Mouse (Mus musculus) lung, embryonic 15.5 days (tissue): ENCODE data around the gene Ppa1. TPM values are rescaled to one million over a fixed set of nuclear protein-coding genes. Genes with fewer than 3 reads are reported as not detected.

Experiments used
- ATAC-seq: fragments of 200-750 bp; cut with Nextera tagmentation; 2 replicates; pipeline ENCODE4 v1.8.0; 2017; ENCODE audit warnings: moderate number of reproducible peaks, borderline replicate concordance; ENCODE audit not compliant: low FRiP score, low TSS enrichment; ENCODE audit errors: extremely low read depth
- H3K27ac ChIP-seq: fragments of 300-500 bp; sonication (generic); 2 replicates; pipeline ENCODE4 v1.5.1; 2015; ENCODE audit warnings: moderate library complexity, mild to moderate bottlenecking, inconsistent platforms
- H3K27me3 ChIP-seq: fragments of 300-500 bp; sonication (generic); 2 replicates; pipeline ENCODE4 v1.6.1; 2015; ENCODE audit warnings: inconsistent platforms
- H3K36me3 ChIP-seq: fragments of 300-500 bp; sonication (generic); 2 replicates; pipeline ENCODE4 v1.6.1; 2015; ENCODE audit warnings: inconsistent platforms
- H3K4me1 ChIP-seq: fragments of 300-500 bp; sonication (generic); 2 replicates; pipeline ENCODE4 v1.6.1; 2015; ENCODE audit warnings: inconsistent platforms
- H3K4me2 ChIP-seq: fragments of 300-500 bp; sonication (generic); 2 replicates; pipeline ENCODE4 v1.6.1; 2015; ENCODE audit warnings: inconsistent platforms, mild to moderate bottlenecking, moderate library complexity
- H3K4me3 ChIP-seq: fragments of 300-500 bp; sonication (generic); 2 replicates; pipeline ENCODE4 v1.5.1; 2015; ENCODE audit warnings: mild to moderate bottlenecking, inconsistent platforms
- H3K9ac ChIP-seq: fragments of 300-500 bp; sonication (generic); 2 replicates; pipeline ENCODE4 v1.6.1; 2015; ENCODE audit warnings: inconsistent platforms
- H3K9me3 ChIP-seq: fragments of 300-500 bp; sonication (generic); 2 replicates; pipeline ENCODE4 v1.6.1; 2016; ENCODE audit warnings: inconsistent platforms
- WGBS: fragments of 180-500 bp; shearing (Covaris S2); methylation state at CpG from one replicate; pipeline ENCODE4 v1.1.7; 2015; 5-methylcytosine and 5-hydroxymethylcytosine counted together
- polyA plus RNA-seq: library from polyadenylated mRNA; unstranded; fragments of >200 nt; fragmentation: Nextera tagmentation; extraction: Ambion mirVana; gene quantifications from 2 replicates; pipeline ENCODE4 v1.2.1, GENCODE M21; 2015

The Ppa1 gene
- polyA plus RNA-seq, 1 experiment from 2014 or later = 171 TPM

- no peak overlapping the region for H3K4me2 ChIP-seq
- H3K27ac ChIP-seq = no peak overlapping the region
- no peaks in the 10 kb centered on the region for H3K27me3 ChIP-seq
- 86% methylated on average over 4 of the region's 4 CpGs for WGBS
- no peak overlapping the region for H3K9ac ChIP-seq
- no peaks in the 10 kb centered on the region for H3K9me3 ChIP-seq
- H3K4me1 ChIP-seq = peaks cover 5% of the 10 kb centered on the region; the same call in 1 of the 2 replicates
- H3K4me3 ChIP-seq = no peak overlapping the region
- no peak for ATAC-seq
- 0 out of 2 replicates have a peak, but pooled peaks cover 4% of the 10 kb centered on the region for H3K36me3 ChIP-seq
Measured at GRCm38 (mm10) chr10:61654105-61654504, 5.8 kb downstream of the Ppa1 start.

GRCm38 (mm10) chr10:61654691-61655090 lies 6.3 kb downstream of the Ppa1 start:
- 80% methylated on average over 7 of the region's 7 CpGs for WGBS
- no peak overlapping the region for H3K4me2 ChIP-seq
- peaks cover 10% of the 10 kb centered on the region; the same call in 1 of the 2 replicates for H3K36me3 ChIP-seq
- no peak overlapping the region for H3K27ac ChIP-seq
- H3K9me3 ChIP-seq = no peaks in the 10 kb centered on the region
- H3K9ac ChIP-seq = no peak overlapping the region
- ATAC-seq = no peak
- no peak overlapping the region for H3K4me3 ChIP-seq
- no peaks in the 10 kb centered on the region for H3K27me3 ChIP-seq
- H3K4me1 ChIP-seq = no peaks in the 10 kb centered on the region

DNA sequence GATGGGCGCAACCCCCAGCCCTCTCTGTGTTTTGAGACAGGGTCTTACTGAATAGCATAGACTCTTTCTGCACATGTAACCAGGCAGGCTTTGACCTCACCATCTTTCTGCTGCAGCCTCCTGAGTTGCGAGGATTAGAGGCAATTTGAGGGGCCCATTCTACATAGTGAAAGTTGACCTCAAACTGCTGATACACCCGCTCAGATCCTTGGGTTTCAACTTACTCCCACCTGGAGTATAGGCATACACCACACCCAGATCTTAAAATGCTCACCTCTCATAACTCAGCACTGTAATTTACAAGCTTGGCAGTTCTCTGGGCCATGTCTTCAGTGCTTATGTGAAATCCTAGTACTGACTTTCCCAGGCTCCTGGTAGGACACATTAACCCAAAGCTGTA lies 6.8 kb downstream of the Ppa1 start:
- Histone ChIP-seq H3K27me3 (no peaks in the 10 kb centered on the region), H3K36me3 (peaks cover 15% of the 10 kb centered on the region; the same call in 1 of the 2 replicates), H3K27ac (no peak overlapping the region), H3K4me2 (no peak overlapping the region), H3K9ac (no peak overlapping the region), H3K4me3 (no peak overlapping the region), H3K9me3 (no peaks in the 10 kb centered on the region), H3K4me1 (no peaks in the 10 kb centered on the region)
- ATAC-seq = no peak
- WGBS = 94% methylated on average over 3 of the region's 3 CpGs

GRCm38 (mm10) chr10:61656928-61657882 lies 8.9 kb downstream of the Ppa1 start:
- peaks cover 32% of the 10 kb centered on the region for H3K36me3 ChIP-seq
- no peak for ATAC-seq
- 85% methylated on average over 18 of the region's 18 CpGs for WGBS

DNA sequence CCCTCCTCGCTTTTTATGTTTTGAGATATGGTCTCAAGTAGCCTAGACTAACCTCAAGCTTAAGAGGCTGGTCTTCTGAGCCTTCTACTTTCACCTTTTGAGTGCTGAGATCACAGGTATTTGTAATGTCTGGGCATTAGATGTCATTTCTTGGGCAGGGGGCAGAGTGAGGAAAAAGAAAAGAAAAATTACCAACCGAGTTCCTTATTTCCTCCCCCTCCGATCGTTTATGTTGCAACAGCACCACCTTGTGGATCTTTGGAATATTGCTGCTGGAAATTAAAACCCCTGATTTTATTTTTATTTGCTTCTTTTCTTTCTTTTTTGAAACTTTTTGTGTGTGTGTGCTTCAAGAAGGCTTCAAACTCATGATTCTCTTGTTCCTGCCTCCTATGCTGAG lies 9.6 kb downstream of the Ppa1 start:
- H3K4me1 ChIP-seq = no peaks in the 10 kb centered on the region
- no peak overlapping the region for H3K9ac ChIP-seq
- H3K36me3 ChIP-seq = peaks cover 40% of the 10 kb centered on the region
- H3K4me2 ChIP-seq = no peak overlapping the region
- no peak overlapping the region for H3K27ac ChIP-seq
- H3K27me3 ChIP-seq = no peaks in the 10 kb centered on the region
- no peaks in the 10 kb centered on the region for H3K9me3 ChIP-seq
- ATAC-seq = no peak
- WGBS = 22% methylated on average over 4 of the region's 4 CpGs
- H3K4me3 ChIP-seq = no peak overlapping the region

More at GRCm38 (mm10) chr10:61656928-61657882, 8.9 kb downstream of the Ppa1 start:
- Histone ChIP-seq H3K4me2 (no peak overlapping the region), H3K4me1 (no peaks in the 10 kb centered on the region), H3K4me3 (no peak overlapping the region), H3K27me3 (no peaks in the 10 kb centered on the region), H3K27ac (no peak overlapping the region), H3K9ac (no peak overlapping the region), H3K9me3 (no peaks in the 10 kb centered on the region)

GRCm38 (mm10) chr10:61661887-61662286 lies 13.5 kb downstream of the Ppa1 start:
- H3K9ac ChIP-seq = no peak overlapping the region
- H3K4me2 ChIP-seq = no peak overlapping the region
- H3K36me3 ChIP-seq = peaks cover 64% of the 10 kb centered on the region
- H3K4me1 ChIP-seq = no peaks in the 10 kb centered on the region
- ATAC-seq = no peak
- no peaks in the 10 kb centered on the region for H3K9me3 ChIP-seq
- no peak overlapping the region for H3K4me3 ChIP-seq
- no peak overlapping the region for H3K27ac ChIP-seq
- WGBS = 66% methylated on average over 8 of the region's 8 CpGs
- no peaks in the 10 kb centered on the region for H3K27me3 ChIP-seq

DNA sequence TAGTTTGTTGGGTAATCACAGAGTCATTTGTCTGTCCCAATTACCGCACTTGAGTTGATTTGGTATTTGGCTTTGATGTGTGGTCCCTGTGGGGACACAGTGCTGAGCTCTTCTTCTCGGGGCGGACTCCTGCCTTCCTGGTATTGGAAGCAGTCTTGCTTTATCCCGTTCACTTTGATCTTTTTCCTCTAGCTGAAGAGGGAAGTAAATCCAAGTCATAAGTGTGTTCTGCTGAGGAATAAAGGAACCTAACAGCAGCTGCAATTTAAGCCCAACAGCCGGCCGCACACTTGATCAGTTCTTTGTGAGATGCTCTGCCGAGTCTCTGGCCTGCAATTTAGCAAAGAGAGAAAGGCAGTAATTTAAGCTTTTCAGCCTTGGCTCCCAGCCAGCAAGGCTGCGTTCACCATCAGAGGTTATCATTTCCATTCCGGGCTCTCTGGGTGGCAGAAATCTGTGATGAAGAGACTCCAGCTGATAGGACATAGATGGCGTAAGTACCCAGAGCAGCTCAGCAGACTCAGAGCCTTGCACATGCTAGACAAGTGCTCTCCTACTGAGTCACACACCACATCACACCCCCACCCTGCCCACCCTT lies 14.1 kb downstream of the Ppa1 start:
- WGBS = 51% methylated on average over 10 of the region's 10 CpGs
- Histone ChIP-seq H3K27ac (no peak overlapping the region), H3K4me1 (no peaks in the 10 kb centered on the region)

DNA sequence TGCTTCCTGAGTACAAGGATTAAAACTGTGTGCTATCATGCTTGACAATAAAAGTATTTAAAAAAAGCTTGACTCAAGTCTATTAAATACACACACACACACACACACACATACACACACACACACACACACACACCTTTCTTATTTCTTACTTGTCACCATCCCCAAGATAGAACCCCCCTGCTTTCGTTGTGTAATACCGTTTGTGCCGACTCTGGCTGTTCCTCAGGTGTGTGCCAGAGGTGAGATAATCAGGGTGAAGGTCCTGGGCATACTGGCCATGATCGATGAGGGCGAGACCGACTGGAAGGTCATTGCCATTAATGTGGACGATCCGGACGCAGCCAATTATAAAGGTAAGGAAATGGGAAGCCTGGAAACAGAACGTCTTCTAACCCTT lies 16.8 kb downstream of the Ppa1 start:
- 88% methylated on average over 10 of the region's 10 CpGs for WGBS
- Histone ChIP-seq H3K9me3 (no peaks in the 10 kb centered on the region), H3K27ac (no peak overlapping the region), H3K27me3 (no peaks in the 10 kb centered on the region), H3K4me1 (no peaks in the 10 kb centered on the region), H3K9ac (no peak overlapping the region), H3K36me3 (peaks cover 81% of the 10 kb centered on the region), H3K4me2 (no peak overlapping the region), H3K4me3 (no peak overlapping the region)
- no peak for ATAC-seq

More for the DNA sequence above, 14.1 kb downstream of the Ppa1 start:
- Histone ChIP-seq H3K9ac (no peak overlapping the region), H3K4me2 (no peak overlapping the region), H3K27me3 (no peaks in the 10 kb centered on the region), H3K4me3 (no peak overlapping the region), H3K9me3 (no peaks in the 10 kb centered on the region), H3K36me3 (peaks cover 69% of the 10 kb centered on the region)
- no peak for ATAC-seq

DNA sequence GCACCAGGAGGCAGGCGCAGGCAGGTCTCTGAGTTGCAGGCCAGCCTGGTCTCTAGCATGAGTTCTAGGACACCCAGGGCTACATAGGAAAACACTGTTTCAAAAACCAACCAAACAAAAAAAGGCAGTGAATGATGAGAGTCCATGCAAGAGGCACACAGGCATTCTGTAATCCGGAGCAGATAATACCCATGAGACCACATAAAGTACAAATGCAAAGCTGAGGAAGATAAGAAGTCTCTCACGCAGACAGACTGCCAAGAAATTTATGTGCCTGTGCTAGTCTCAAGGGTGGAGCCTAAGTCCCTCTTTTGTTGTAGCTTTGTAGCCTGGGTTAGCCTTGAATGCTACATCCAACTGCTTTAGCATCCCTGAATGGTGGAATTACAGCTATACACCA lies 17.3 kb downstream of the Ppa1 start:
- Histone ChIP-seq H3K36me3 (peaks cover 80% of the 10 kb centered on the region), H3K27me3 (no peaks in the 10 kb centered on the region), H3K4me1 (no peaks in the 10 kb centered on the region), H3K4me3 (no peak overlapping the region), H3K9me3 (no peaks in the 10 kb centered on the region), H3K27ac (no peak overlapping the region), H3K4me2 (no peak overlapping the region), H3K9ac (no peak overlapping the region)
- 83% methylated on average over 3 of the region's 3 CpGs for WGBS
- ATAC-seq = no peak

GRCm38 (mm10) chr10:61669289-61669688 lies 20.9 kb downstream of the Ppa1 start:
- H3K4me2 ChIP-seq = no peak overlapping the region
- H3K4me1 ChIP-seq = no peaks in the 10 kb centered on the region
- WGBS = 66% methylated on average over 7 of the region's 7 CpGs
- no peaks in the 10 kb centered on the region for H3K9me3 ChIP-seq
- no peaks in the 10 kb centered on the region for H3K27me3 ChIP-seq
- H3K27ac ChIP-seq = no peak overlapping the region
- ATAC-seq = no peak
- no peak overlapping the region for H3K9ac ChIP-seq
- no peak overlapping the region for H3K4me3 ChIP-seq
- H3K36me3 ChIP-seq = peaks cover 83% of the 10 kb centered on the region

GRCm38 (mm10) chr10:61669896-61670295 lies 21.5 kb downstream of the Ppa1 start:
- Histone ChIP-seq H3K9ac (no peak overlapping the region), H3K27ac (no peak overlapping the region), H3K4me2 (no peak overlapping the region), H3K36me3 (peaks cover 83% of the 10 kb centered on the region), H3K4me1 (no peaks in the 10 kb centered on the region), H3K4me3 (no peak overlapping the region), H3K9me3 (no peaks in the 10 kb centered on the region), H3K27me3 (no peaks in the 10 kb centered on the region)
- no peak for ATAC-seq

GRCm38 (mm10) chr10:61670758-61671157 lies 22.4 kb downstream of the Ppa1 start:
- peaks cover 79% of the 10 kb centered on the region for H3K36me3 ChIP-seq
- no peaks in the 10 kb centered on the region for H3K4me1 ChIP-seq
- no peak overlapping the region for H3K9ac ChIP-seq
- WGBS = 93% methylated on average over 3 of the region's 3 CpGs
- no peak overlapping the region for H3K4me3 ChIP-seq
- no peak overlapping the region for H3K4me2 ChIP-seq
- ATAC-seq = no peak
- H3K27ac ChIP-seq = no peak overlapping the region
- H3K27me3 ChIP-seq = no peaks in the 10 kb centered on the region
- H3K9me3 ChIP-seq = no peaks in the 10 kb centered on the region
